Mouse (Mus musculus) mesoderm, embryonic 11.5 days (tissue): ENCODE measurements at regions not wholly inside any gene's neighbourhood (a gene's known extent, or its start where the extent isn't known, plus 50 kb on each side); places are given as distances from the start of the nearest gene placed in this dataset.

Experiments used
- DNase-seq: peaks from one replicate; pipeline ENCODE4 v3.0.0-alpha.2; 2012; ENCODE audit warnings: low read depth, low spot score

- no peak for DNase-seq
Measured at GRCm38 (mm10) chr13:55892250-55892649, 56.3 kb upstream of the Pitx1 start.

- DNase-seq, result no peak
Measured at GRCm38 (mm10) chr13:55887099-55887736, 51.2 kb upstream of the Pitx1 start.
